Mouse (Mus musculus) neural tube, embryonic 12.5 days (tissue): ENCODE data around the gene Ifnb1. TPM values are rescaled to one million over a fixed set of nuclear protein-coding genes. Genes with fewer than 3 reads are reported as not detected.

Source experiments
- ATAC-seq: fragments of 200-750 bp; cut with Nextera tagmentation; 2 replicates; pipeline ENCODE4 v1.8.0; 2017; ENCODE audit warnings: low read depth, mild to moderate bottlenecking, moderate TSS enrichment, moderate library complexity; ENCODE audit not compliant: low FRiP score
- H3K27ac ChIP-seq: fragments of 300-500 bp; sonication (generic); 2 replicates; pipeline ENCODE4 v1.5.1; 2016
- H3K27me3 ChIP-seq: fragments of 300-500 bp; sonication (generic); replicated peaks from 2 replicates; pipeline ENCODE4 v1.6.1; 2016; ENCODE audit warnings: mild to moderate bottlenecking
- H3K36me3 ChIP-seq: fragments of 300-500 bp; sonication (generic); 2 replicates; pipeline ENCODE4 v1.6.1; 2016; ENCODE audit warnings: mild to moderate bottlenecking
- H3K4me1 ChIP-seq: fragments of 300-500 bp; sonication (generic); 2 replicates; pipeline ENCODE4 v1.6.1; 2016
- H3K4me2 ChIP-seq: fragments of 300-500 bp; sonication (generic); replicated peaks from 2 replicates; pipeline ENCODE4 v1.6.1; 2016; ENCODE audit warnings: mild to moderate bottlenecking
- H3K4me3 ChIP-seq: fragments of 300-500 bp; sonication (generic); 2 replicates; pipeline ENCODE4 v1.5.1; 2016
- H3K9ac ChIP-seq: fragments of 300-500 bp; sonication (generic); 2 replicates; pipeline ENCODE4 v1.6.1; 2016; ENCODE audit warnings: mild to moderate bottlenecking
- H3K9me3 ChIP-seq: fragments of 300-500 bp; sonication (generic); 2 replicates; pipeline ENCODE4 v1.6.1; 2016; ENCODE audit warnings: mild to moderate bottlenecking
- WGBS: fragments of 180-500 bp; shearing (Covaris S2); methylation state at CpG from one replicate; pipeline ENCODE4 v1.1.7; 2016; 5-methylcytosine and 5-hydroxymethylcytosine counted together
- polyA plus RNA-seq: library from polyadenylated mRNA; unstranded; fragments of >200 nt; fragmentation: Nextera tagmentation; extraction: Ambion mirVana; gene quantifications from 2 replicates; pipeline ENCODE4 v1.2.1, GENCODE M21; 2016

Ifnb1 gene
- polyA plus RNA-seq, 1 experiment from 2014 or later, result not detected

DNA sequence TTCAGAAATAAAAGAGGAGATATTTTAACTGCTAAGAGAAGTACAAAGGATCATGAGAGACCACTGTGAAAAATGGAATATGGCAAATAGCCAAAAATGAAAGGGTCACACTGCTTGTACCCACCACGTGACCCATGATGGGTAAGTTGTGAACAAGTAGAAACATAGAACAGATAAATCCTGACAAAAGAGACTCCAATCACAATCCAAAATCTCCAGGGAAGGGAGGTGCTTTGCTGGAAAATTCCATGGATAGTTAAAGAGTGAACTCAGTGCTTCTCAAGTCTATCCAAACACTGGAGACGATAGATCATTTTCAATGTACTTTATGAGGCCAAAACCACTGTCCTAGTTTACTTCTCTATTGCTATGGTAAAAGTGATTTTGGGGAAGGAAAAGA, 8.3 kb upstream of the Ifnb1 start:
- Histone ChIP-seq H3K36me3 (no peaks in the 10 kb centered on the region), H3K27ac (no peak overlapping the region), H3K4me2 (no peak overlapping the region), H3K27me3 (no peaks in the 10 kb centered on the region), H3K4me3 (no peak overlapping the region), H3K4me1 (no peaks in the 10 kb centered on the region), H3K9ac (no peak overlapping the region), H3K9me3 (no peaks in the 10 kb centered on the region)
- ATAC-seq, result no peak
- WGBS, result 83% methylated on average over 2 of the region's 2 CpGs

DNA sequence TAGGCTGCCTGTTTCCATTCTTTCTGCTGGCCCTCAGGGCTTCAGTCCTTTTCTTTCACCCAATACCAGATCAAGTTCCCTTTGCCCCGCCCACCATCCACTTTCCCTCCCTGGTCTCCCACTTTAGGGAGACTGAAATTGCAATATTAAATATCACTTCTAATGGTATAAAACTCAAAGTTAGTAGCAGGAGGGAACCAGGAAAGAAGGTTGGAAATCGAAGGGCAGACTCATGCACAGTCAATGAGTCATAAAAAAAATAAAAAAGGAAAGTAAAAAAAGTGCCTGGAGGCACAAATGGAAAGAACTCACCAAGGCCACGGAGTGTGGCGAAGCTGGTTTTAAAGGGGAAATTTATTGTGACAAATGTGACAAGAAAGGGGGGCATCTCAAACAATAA, 7.7 kb upstream of the Ifnb1 start:
- Histone ChIP-seq H3K36me3 (no peaks in the 10 kb centered on the region), H3K4me2 (no peak overlapping the region), H3K4me3 (no peak overlapping the region), H3K4me1 (no peaks in the 10 kb centered on the region), H3K27me3 (no peaks in the 10 kb centered on the region), H3K9ac (no peak overlapping the region), H3K27ac (no peak overlapping the region), H3K9me3 (no peaks in the 10 kb centered on the region)
- ATAC-seq, result no peak
- 68% methylated on average over 4 of the region's 4 CpGs for WGBS

DNA sequence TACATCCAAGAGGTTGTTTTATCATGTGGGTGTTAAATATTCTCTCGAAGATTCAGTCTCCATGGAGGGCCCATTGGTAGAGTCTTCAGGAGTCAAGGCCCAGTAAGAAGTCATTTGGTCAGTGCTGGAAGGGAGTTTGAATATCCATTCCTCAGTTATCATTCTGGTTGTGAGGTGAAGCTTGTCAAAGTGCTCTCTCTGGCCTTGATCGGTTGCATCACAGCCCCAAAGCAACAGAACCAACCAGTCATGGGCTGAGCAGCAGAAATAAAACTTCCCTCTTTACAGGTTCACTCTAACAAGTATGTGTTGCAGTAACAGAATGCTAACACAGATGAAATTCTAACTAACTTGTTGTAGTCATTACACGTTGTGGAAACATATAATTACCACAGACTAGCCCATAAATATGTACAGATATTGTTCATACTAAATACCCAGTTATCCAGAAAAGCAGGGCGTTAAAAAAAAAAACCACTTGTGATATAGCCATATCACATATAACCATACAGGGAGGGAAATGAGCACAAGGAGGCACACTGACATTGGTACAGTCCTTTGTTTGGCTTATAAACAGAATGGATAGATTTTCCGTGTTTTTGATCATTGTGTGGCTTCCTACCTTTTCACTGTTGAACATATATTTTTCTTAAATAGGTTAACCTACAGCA, 3.9 kb upstream of the Ifnb1 start:
- Histone ChIP-seq H3K4me3 (no peak overlapping the region), H3K36me3 (no peaks in the 10 kb centered on the region), H3K27me3 (no peaks in the 10 kb centered on the region), H3K4me1 (no peaks in the 10 kb centered on the region), H3K4me2 (no peak overlapping the region), H3K9ac (no peak overlapping the region), H3K27ac (no peak overlapping the region), H3K9me3 (no peaks in the 10 kb centered on the region)
- 84% methylated on average over 5 of the region's 5 CpGs for WGBS
- no peak for ATAC-seq

DNA sequence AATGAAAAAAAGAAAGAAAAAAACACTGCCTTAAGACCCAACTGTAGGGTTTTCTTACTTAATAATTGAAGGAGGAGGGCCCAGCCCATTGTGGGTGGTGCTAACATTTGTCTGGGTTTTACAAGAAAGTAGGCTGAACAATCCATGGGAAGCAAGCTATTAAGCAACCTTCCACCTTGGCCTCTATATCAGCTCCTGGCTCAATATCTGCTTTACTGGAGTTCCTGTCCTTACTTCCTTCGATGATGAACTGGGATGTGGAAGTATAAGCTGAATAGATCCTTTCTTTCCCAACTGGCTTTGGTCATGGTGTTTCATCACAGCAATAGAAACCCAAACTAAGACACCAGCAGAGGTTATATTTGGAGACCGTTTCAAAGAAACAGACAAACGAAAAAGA, 2.8 kb upstream of the Ifnb1 start:
- no peaks in the 10 kb centered on the region for H3K9me3 ChIP-seq
- H3K9ac ChIP-seq, result no peak overlapping the region
- no peak for ATAC-seq
- 83% methylated on average over 3 of the region's 3 CpGs for WGBS
- H3K27me3 ChIP-seq, result no peaks in the 10 kb centered on the region
- H3K4me3 ChIP-seq, result no peak overlapping the region
- no peak overlapping the region for H3K4me2 ChIP-seq
- H3K36me3 ChIP-seq, result no peaks in the 10 kb centered on the region
- H3K27ac ChIP-seq, result no peak overlapping the region
- no peaks in the 10 kb centered on the region for H3K4me1 ChIP-seq

DNA sequence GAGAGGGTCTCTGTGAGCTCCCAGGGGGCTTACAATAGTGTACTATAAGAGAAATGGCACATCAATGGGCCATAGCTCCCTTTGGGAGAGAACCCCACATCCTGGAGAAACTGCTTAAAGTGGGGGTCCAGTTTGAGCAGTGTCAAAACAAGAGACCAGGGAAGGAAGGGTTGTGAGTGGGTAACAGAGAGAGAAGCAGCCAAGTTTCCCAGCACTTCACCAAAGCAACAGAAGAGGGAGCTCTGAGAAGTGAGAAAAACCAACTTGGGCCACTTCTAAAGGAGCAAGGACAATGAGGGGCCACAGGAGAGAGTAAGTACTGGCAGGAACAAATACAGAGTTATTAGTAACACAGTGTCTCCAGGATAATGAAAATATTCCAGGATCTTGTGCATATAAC, 667 bp upstream of the Ifnb1 start:
- no peaks in the 10 kb centered on the region for H3K9me3 ChIP-seq
- no peak overlapping the region for H3K27ac ChIP-seq
- no peak for ATAC-seq
- no peak overlapping the region for H3K9ac ChIP-seq
- H3K36me3 ChIP-seq, result no peaks in the 10 kb centered on the region
- H3K4me3 ChIP-seq, result no peak overlapping the region
- no peak overlapping the region for H3K4me2 ChIP-seq
- no peaks in the 10 kb centered on the region for H3K27me3 ChIP-seq
- H3K4me1 ChIP-seq, result no peaks in the 10 kb centered on the region

DNA sequence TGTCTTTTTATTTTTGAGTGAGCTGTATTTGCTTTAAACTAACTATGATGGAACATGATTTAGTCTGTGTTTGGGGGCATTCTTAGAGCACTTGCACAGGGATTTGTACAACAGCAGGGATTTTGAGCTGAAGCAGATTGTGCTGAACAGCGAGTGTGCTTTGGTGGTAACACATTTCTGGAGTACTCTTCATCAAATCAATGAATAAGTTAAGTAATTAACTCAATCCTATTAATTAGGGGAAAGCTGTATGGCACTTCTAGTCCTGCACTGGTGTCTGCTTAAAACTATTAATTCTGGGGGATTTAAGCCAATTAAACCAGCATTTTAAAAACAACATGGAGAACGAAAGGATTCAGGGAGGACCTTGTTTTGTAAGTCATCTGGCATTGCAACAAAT, 4.6 kb downstream of the Ifnb1 start:
- no peak overlapping the region for H3K27ac ChIP-seq
- ATAC-seq, result no peak
- no peak overlapping the region for H3K9ac ChIP-seq
- no peak overlapping the region for H3K4me3 ChIP-seq
- no peak overlapping the region for H3K4me2 ChIP-seq
- WGBS, result 92% methylated on average over 2 of the region's 2 CpGs
- H3K9me3 ChIP-seq, result no peaks in the 10 kb centered on the region
- no peaks in the 10 kb centered on the region for H3K27me3 ChIP-seq
- no peaks in the 10 kb centered on the region for H3K4me1 ChIP-seq
- H3K36me3 ChIP-seq, result no peaks in the 10 kb centered on the region

DNA sequence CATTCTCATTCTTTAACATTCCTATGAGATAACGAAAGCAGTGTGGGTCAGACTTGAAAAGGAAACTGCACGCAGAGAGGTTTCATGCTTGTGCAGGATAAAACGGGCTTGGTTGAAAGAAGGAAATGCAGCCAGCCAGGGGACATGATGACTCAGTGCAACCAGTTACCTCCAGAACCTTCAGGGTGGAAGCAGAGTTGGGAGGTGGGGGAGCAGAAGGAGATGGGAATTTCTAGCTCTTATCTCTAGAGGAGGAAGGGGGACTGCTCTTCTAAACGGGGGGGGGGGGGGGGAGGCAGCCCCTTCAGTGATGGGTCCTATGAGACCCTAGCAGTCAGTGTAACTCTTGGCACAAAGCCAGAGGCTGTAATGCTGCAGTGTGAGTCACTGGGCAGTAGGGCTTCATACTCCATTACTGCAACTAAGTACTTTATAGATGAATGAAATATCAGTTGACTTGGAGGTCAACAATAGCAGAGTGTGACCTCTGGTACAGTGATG, 6.8 kb downstream of the Ifnb1 start:
- peak; percentile 44; the same call in 1 of the 2 replicates for ATAC-seq
- H3K4me3 ChIP-seq, result no peak overlapping the region
- WGBS, result 54% methylated on average over 4 of the region's 4 CpGs
- no peaks in the 10 kb centered on the region for H3K36me3 ChIP-seq
- no peaks in the 10 kb centered on the region for H3K9me3 ChIP-seq
- no peak overlapping the region for H3K4me2 ChIP-seq
- no peaks in the 10 kb centered on the region for H3K27me3 ChIP-seq
- no peak overlapping the region for H3K27ac ChIP-seq
- H3K9ac ChIP-seq, result no peak overlapping the region
- no peaks in the 10 kb centered on the region for H3K4me1 ChIP-seq

DNA sequence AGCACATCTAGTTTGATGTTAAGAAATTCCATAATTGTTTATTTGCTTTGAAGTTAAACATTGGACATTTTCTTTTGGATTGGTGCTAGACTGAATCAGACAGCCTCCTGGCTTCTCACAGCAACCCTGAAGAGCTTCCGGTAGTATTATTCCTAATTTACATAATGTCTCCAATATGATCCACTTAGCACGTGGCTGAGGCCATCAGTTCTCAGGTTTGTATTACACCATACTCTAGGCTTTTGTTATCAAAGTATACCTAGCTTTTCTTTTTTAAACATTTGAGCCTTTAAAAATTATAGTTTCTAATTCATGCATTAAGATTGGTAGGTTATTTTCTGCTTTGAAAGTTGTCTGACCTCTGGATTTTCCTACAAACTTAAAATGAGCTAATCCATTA, 7.3 kb downstream of the Ifnb1 start:
- Histone ChIP-seq H3K27ac (no peak overlapping the region), H3K27me3 (no peaks in the 10 kb centered on the region), H3K4me3 (no peak overlapping the region), H3K4me1 (no peaks in the 10 kb centered on the region), H3K9ac (no peak overlapping the region), H3K36me3 (no peaks in the 10 kb centered on the region), H3K4me2 (no peak overlapping the region), H3K9me3 (no peaks in the 10 kb centered on the region)
- 76% methylated on average over 2 of the region's 2 CpGs for WGBS
- ATAC-seq, result no peak

DNA sequence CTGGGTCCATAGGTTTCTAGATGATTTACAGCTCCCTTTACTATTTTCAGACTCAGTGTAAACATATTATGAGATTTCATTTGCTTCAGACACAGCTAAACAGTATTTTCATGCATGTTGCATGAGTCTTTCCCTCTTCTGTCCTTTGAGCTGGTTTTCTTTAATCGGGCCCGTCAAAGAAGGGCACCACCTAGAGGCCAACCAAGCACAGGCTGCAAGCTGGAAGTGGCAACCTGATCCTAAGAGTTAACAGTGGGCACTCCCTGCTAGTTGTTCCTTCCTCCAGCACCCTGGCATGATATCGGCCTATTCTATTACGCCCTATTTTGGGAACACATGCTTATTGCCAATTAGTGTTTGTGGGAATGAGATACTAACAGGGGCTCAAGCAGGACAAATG, 8.2 kb downstream of the Ifnb1 start:
- Histone ChIP-seq H3K27me3 (no peaks in the 10 kb centered on the region), H3K9me3 (no peaks in the 10 kb centered on the region), H3K4me2 (no peak overlapping the region), H3K4me3 (no peak overlapping the region), H3K4me1 (no peaks in the 10 kb centered on the region), H3K27ac (no peak overlapping the region), H3K9ac (no peak overlapping the region), H3K36me3 (no peaks in the 10 kb centered on the region)
- no peak; the same call in 1 of the 2 replicates for ATAC-seq
- 48% methylated on average over 4 of the region's 4 CpGs for WGBS

DNA sequence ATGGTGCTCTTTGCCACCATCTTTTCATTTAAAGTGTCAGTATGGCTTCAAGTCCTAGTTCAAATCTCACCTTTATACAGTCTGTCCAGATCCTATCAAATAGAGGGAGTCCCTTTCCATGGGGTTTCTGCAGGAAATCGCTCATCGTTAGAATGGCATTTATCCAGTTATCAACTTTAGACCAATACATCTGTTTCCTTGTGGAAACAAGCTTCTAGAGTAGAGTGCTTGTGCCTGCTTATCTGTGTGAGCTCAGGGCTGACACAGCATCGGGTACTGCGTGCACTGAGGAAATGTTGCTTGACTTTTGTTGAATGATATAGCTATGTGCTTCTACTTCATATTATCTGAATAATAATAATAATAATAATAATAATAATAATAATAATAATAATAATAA, 8.8 kb downstream of the Ifnb1 start:
- no peak overlapping the region for H3K4me3 ChIP-seq
- whole genome bisulfite sequencing, result 94% methylated on average over 4 of the region's 4 CpGs
- H3K36me3 ChIP-seq, result no peaks in the 10 kb centered on the region
- no peaks in the 10 kb centered on the region for H3K27me3 ChIP-seq
- H3K9ac ChIP-seq, result no peak overlapping the region
- H3K9me3 ChIP-seq, result no peaks in the 10 kb centered on the region
- no peaks in the 10 kb centered on the region for H3K4me1 ChIP-seq
- no peak overlapping the region for H3K4me2 ChIP-seq
- no peak overlapping the region for H3K27ac ChIP-seq
- ATAC-seq, result no peak

DNA sequence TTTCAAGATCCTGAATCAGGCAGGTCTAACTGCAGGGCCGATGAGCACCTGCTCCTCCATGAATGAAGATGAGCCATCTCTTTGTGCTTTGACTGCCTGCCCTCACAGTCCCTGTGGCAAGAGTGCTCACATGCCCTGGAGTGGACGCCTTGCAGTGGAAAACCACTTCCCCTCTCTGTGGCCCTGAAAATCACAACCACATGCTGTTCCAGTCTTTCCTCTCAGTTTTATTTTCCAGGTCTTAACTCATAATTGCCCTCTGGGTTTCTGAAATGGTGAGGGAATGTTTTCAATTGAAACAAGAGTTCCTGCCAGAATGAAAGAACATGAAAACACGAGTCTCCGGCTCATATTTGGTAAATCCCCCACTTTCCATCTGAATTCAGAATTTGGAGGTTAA, 18.8 kb downstream of the Ifnb1 start:
- Histone ChIP-seq H3K36me3 (no peaks in the 10 kb centered on the region), H3K4me2 (no peak overlapping the region), H3K9ac (no peak overlapping the region), H3K27me3 (no peaks in the 10 kb centered on the region), H3K4me1 (no peaks in the 10 kb centered on the region), H3K4me3 (no peak overlapping the region), H3K27ac (no peak overlapping the region), H3K9me3 (no peaks in the 10 kb centered on the region)
- no peak for ATAC-seq
- 72% methylated on average over 4 of the region's 4 CpGs for WGBS

DNA sequence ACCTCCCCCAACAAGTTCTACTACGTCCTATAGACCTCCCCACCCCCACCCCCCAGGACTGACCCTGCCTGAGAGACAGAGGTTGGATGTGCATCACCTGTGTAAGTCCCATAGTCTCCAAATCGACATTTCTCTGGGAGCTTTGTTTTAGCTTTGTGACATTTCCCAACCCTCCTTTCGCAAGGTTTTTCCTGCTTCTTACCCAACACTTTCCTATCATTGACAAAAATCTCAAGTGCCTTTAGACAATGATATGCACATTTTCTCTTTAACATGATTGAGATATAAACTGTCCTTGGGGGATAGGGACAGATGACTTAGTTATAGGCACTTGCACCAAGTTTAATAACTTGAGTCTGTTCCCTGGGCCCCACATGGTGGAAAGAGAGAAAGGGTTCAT, 21.3 kb downstream of the Ifnb1 start:
- WGBS, result 81% methylated on average over 3 of the region's 3 CpGs
- no peak for ATAC-seq
- no peaks in the 10 kb centered on the region for H3K27me3 ChIP-seq
- H3K4me2 ChIP-seq, result no peak overlapping the region
- H3K4me1 ChIP-seq, result no peaks in the 10 kb centered on the region
- no peaks in the 10 kb centered on the region for H3K9me3 ChIP-seq
- no peak overlapping the region for H3K4me3 ChIP-seq
- no peaks in the 10 kb centered on the region for H3K36me3 ChIP-seq
- H3K9ac ChIP-seq, result no peak overlapping the region
- no peak overlapping the region for H3K27ac ChIP-seq

DNA sequence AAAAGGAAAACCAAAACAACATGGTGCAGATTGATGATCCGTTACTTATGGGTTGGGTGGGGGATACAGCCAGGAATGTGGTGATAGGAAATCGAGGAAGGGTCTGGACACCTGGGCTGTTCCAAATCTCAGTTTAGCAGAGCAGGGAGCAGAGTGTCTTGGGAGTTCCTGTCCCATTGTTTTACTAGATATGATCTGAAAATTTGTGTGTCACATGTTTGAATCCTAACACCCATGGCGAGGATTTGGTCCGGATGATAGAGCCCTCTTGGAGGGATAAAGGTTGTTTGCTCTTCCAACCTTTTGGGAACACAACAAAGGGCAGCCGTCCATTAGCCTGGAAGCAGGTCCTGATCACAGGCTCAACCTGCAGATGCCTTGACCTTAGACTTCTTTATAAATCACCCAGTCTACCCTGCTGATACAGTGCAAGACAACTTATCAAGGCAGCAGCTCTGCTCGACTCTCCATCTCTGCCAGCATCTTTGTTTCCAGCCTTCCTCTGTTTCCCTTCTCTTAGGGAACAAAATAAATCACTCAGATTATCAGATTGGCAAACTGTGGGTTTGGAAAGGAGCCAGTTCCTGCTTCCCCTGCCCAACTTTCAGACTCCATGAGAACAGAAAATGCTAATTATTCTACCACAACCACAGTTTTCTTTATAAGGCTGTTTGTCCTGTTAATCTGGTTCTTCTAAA, 26.1 kb downstream of the Ifnb1 start:
- H3K27ac ChIP-seq, result no peak overlapping the region
- H3K9me3 ChIP-seq, result no peaks in the 10 kb centered on the region
- no peak overlapping the region for H3K9ac ChIP-seq
- H3K4me2 ChIP-seq, result no peak overlapping the region
- no peaks in the 10 kb centered on the region for H3K27me3 ChIP-seq
- no peak overlapping the region for H3K4me3 ChIP-seq
- 81% methylated on average over 6 of the region's 6 CpGs for WGBS
- no peak for ATAC-seq
- no peaks in the 10 kb centered on the region for H3K4me1 ChIP-seq
- no peaks in the 10 kb centered on the region for H3K36me3 ChIP-seq
